Mouse (Mus musculus): ENCODE measurements around the gene Armh1.

The Armh1 gene

DNA sequence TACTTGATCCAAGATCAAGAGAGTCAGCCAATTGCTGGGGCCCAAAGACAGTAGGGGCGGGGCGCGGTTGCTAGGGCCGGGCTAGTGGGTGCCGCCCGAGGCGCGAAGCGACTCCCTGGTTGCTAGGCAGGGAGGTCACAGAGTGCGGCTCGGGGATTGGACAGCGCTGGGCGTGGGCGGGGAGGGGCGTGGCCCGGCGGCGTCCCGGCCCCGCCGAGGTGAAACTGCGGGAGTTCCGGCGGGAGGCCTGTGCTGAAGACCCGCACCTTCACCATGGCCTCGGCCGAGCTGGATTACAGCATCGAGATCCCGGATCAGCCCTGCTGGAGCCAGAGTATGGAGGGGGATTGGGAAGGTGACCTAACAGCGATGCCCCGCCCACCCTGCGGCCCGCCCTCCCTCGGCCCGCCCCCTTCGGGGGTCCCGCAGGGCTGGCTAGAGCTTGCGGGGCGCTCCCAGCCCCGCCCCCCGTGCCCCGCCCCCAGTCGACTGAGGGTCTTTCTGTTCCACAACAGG, at the start of gene Armh1, which contains the start of gene Tmem53:
Armh1 (minus strand) TSS at position 325 of the 516 bp plus-strand sequence.
Tmem53 (plus strand) TSS at position 151 of the 516 bp plus-strand sequence.
- peak; percentile 82 for DNase-seq (ENCODE audit: extremely low read depth, low read depth)

DNA sequence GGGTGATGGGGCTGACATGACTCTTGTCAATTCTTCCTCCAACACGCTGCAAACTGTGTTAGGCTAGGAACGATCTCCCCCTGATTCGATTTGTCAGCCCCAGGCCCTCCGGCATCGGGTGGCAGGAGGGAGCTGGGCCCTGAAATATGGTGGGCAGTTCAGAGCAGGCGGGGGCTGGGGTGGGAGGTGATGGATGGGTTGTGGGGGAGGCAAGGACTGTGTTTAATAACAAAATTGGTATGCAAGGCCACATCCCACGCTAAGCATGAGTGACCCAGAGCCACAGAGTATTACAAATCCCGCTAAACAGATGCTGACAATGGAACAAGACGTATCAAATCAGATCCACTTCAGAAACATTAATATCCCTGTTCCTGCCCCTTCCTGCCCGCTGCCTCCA, 48.0 kb upstream of the Armh1 start:
- no peak for DNase-seq (ENCODE audit: extremely low read depth, low read depth)

DNA sequence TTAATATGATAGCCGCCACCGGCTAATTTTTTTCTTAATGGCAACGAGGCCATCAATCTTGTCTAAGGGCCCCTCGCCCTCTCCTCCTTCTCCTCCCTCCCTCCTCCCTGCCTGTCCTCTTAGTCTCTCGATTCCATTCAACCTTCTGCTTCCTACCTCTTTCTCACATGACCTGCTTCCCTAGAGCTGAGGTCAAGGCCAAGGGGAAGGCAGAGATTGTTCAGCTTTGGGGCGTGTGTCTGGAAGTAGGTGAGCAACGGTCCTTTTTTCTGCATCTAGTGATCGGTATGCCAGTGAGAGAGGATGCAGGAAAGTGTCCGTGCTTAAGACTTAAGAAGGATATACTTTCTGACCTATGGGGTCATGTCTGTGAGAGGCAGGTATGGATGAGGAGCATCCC, 45.9 kb upstream of the Armh1 start:
- no peak for DNase-seq (ENCODE audit: extremely low read depth, low read depth)

- DNase-seq (ENCODE audit: extremely low read depth, low read depth): no peak
Observed at GRCm38 (mm10) chr4:117296849-117297593, 45.1 kb upstream of the Armh1 start.

GRCm38 (mm10) chr4:117291696-117292095, 39.8 kb upstream of the Armh1 start:
- DNase-seq (ENCODE audit: extremely low read depth, low read depth): no peak

GRCm38 (mm10) chr4:117288927-117289801, 37.2 kb upstream of the Armh1 start:
- peak; percentile 76 for DNase-seq (ENCODE audit: extremely low read depth, low read depth)

DNA sequence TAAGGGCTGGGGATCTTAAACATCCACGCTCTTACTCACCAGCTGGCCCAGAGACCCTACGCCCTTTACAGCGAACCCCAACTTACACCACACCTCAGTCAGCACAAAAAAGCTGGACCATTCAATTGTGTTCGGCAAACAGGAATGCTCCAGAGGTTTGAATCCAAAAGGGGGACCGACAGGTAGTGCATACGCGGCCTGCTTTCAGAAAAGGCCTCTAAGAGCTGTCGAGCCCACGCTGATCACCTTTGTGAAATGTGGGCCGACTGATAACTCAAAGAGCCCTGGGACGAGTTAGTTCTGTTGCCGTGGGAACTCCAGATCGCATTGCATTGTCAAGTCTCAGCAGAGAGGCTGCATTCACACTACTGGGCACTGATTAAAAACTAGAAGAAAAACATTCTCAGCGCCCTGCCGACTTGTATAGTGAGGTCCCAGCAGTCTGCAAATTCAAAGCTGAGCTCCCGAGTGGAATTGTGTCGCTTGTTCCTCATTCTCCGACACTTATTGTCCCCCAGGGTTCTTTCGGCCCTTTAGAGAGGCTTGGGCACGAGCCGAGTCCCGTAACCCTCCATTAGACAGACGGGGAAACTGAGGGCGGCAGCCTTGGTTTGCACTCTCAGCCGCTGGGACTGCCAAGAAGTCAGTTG, 36.5 kb upstream of the Armh1 start:
- no peak for DNase-seq (ENCODE audit: extremely low read depth, low read depth)

DNA sequence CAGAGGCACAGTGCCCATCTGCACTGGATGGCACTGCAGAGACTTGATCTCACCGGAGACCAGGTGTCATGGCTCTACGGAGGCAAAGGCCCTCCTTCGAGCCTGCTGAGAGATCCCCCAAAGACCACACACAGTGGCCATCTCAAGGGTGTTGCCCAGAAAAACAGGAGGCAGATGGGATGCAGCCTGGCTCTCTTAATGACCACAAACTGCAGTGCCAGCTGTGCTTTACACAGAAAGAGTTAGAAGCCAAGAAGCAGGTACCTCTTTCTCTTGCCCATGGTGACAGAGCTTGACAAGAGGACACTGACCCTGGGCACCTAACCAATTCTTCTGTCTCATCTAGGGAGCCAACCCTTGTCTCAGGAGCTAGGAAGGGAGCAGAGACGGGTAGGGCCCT, 32.4 kb upstream of the Armh1 start:
- DNase-seq (ENCODE audit: extremely low read depth, low read depth): no peak

- DNase-seq (ENCODE audit: extremely low read depth, low read depth): no peak
Observed at GRCm38 (mm10) chr4:117283271-117284191, 31.6 kb upstream of the Armh1 start.

GRCm38 (mm10) chr4:117281090-117281845, 29.3 kb upstream of the Armh1 start:
- DNase-seq (ENCODE audit: extremely low read depth, low read depth): no peak

- no peak for DNase-seq (ENCODE audit: extremely low read depth, low read depth)
Observed at GRCm38 (mm10) chr4:117280397-117280930, 28.5 kb upstream of the Armh1 start.

- no peak for DNase-seq (ENCODE audit: extremely low read depth, low read depth)
Observed at GRCm38 (mm10) chr4:117279253-117279642, 27.3 kb upstream of the Armh1 start.

- no peak for DNase-seq (ENCODE audit: extremely low read depth, low read depth)
Observed at GRCm38 (mm10) chr4:117278381-117279252, 26.7 kb upstream of the Armh1 start.

- no peak for DNase-seq (ENCODE audit: extremely low read depth, low read depth)
Observed at GRCm38 (mm10) chr4:117277687-117278086, 25.8 kb upstream of the Armh1 start.

- no peak for DNase-seq (ENCODE audit: extremely low read depth, low read depth)
Observed at GRCm38 (mm10) chr4:117277021-117277420, 25.1 kb upstream of the Armh1 start.

DNA sequence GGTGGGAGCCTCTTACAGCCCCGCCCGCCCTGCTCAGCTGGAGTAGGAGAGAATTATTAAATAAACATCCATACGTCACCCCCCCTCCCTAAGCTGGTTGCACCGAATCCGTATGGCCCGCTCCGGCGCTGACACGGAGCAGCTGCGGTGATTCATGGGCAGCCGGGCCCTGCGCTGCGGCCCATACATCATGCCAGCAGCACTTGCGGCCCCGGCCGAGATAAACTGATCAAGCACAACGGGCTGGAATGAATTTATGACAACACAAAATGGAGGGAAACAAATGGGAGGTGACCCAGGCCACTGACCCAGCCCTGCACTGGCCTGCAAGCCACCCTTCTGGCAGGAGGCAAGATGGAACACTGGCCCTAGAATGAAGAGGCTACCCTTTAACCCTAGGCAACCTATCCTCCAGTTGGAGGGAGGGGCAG, 24.4 kb upstream of the Armh1 start:
- no peak for DNase-seq (ENCODE audit: extremely low read depth, low read depth)

GRCm38 (mm10) chr4:117274720-117275119, 22.8 kb upstream of the Armh1 start:
- no peak for DNase-seq (ENCODE audit: extremely low read depth, low read depth)

GRCm38 (mm10) chr4:117272459-117272858, 20.5 kb upstream of the Armh1 start:
- DNase-seq (ENCODE audit: extremely low read depth, low read depth): no peak

DNA sequence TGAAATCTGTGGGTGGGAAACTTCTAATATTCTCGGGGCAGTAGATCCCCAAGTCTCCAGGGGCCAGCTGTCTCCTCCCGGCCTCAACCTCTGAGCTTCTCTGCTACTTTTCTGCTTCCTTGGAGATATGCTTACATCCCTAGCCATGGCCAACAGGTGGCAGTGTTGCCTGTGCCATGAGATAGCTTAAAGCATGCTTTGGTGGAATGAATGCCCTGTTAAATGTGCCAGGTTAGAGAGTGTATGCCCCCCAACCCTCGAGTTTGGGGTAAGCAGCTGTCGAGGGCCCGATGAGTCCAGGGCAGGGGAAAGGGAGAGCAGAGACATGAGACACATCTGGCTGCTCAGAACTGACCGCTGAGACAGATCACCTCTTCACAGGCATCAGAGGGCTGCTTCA, 18.4 kb upstream of the Armh1 start:
- peak; percentile 51 for DNase-seq (ENCODE audit: extremely low read depth, low read depth)
